Mouse (Mus musculus) B cell, adult 62 days (primary cell): ENCODE results near the gene Rgs18. TPM values are rescaled to one million over a fixed set of nuclear protein-coding genes. Genes with fewer than 3 reads are reported as not detected.

Experiments used
- total RNA-seq: library from RNA; stranded (reverse); gene quantifications from 4 replicates; pipeline ENCODE4 v1.2.4, GENCODE M21; 2023

The Rgs18 gene
- 6.5 to 9.1 TPM (median 6.9 TPM) in 4 replicates for total RNA-seq

DNA sequence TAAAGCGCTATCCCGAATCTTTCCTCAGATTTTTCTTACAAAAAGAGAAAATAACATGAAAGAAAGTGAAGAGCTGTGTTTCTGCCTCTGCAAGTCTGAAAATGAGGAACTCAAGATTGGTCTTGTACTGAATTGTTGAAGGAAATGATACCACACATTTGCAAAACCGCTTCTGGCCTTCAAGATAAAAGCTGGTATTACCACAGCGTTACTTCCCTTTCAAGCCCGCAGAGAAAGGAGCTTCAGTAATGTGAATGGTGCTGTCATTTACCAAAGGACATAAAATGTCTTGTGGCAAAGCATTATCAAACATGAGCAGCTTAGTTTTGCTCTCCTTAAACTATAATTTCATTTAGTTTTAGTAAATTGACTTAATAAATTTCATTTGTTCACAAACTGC lies at the start of gene Rgs18:
Rgs18 (minus strand) TSS at position 105 of the 400 bp plus-strand sequence.

Other genes with a start within 250 kb of the Rgs18 start
- not detected in 4 replicates for gene Rgs21, start 207.8 kb downstream of the Rgs18 start, total RNA-seq